Mouse (Mus musculus): ENCODE measurements around the gene Elovl4. TPM values are rescaled to one million over a fixed set of nuclear protein-coding genes. Genes with fewer than 3 reads are reported as not detected.

Elovl4 gene
- polyA plus RNA-seq, 1 experiment from 2014 or later, result 0.53 TPM

Other genes starting within 250 kb of the Elovl4 start
- gene Ttk, start 28.4 kb upstream of the Elovl4 start, polyA plus RNA-seq (2015; fragmentation: Nextera tagmentation; extraction: Ambion mirVana), result 20.2 and 26.1 TPM in 2 replicates
- gene Bckdhb, start 118.9 kb upstream of the Elovl4 start, polyA plus RNA-seq (2015; fragmentation: Nextera tagmentation; extraction: Ambion mirVana), result 21.9 and 27.8 TPM in 2 replicates